In genomic region chr16:33941271-33941781, GRCm38 (mm10) we compare ENCODE assay signal across 9 mouse cellular contexts. TPM values are rescaled to one million over a fixed set of nuclear protein-coding genes. Genes with fewer than 3 reads are reported as not detected.
DNase-seq lines count a peak whose midpoint lies in the region; ATAC-seq and TF ChIP-seq lines count a peak whose summit lies in the region.
"Had no signal": no experiment of that assay in that cellular context is flagged by ENCODE, and none has a peak within 500 bp of the region (broad histone marks: within the 10 kb centered on the region; RNA-seq: fewer than 3 reads in every experiment).

No protein-coding gene starts in this region.

- H3K36me3 ChIP-seq in heart, embryonic 15.5 days = no peaks in the 10 kb centered on the region; the same call in 1 of the 2 replicates

- no peak overlapping the region for H3K4me3 ChIP-seq in embryonic fibroblast, embryonic 13.5 days (ENCODE audit: insufficient read depth, low read length)
- H3K4me3 ChIP-seq in heart, embryonic 15.5 days = no peak overlapping the region

- WGBS in heart, embryonic 15.5 days = 10% methylated on average over 11 of the region's 11 CpGs

- ATAC-seq in heart, embryonic 15.5 days (replicated peaks; ENCODE audit: insufficient number of reproducible peaks, insufficient read depth, low FRiP score, low read depth) = peak; percentile 24

- peak overlapping the region; percentile 14; the same call in 1 of the 2 replicates for H3K4me2 ChIP-seq in heart, embryonic 15.5 days

- no peaks in the 10 kb centered on the region for H3K27me3 ChIP-seq in heart, embryonic 15.5 days

- H3K9me3 ChIP-seq in heart, embryonic 15.5 days (replicated peaks) = no peaks in the 10 kb centered on the region

- peak overlapping the region; percentile 32 for H3K27ac ChIP-seq in embryonic fibroblast, embryonic 13.5 days (ENCODE audit: insufficient read depth, low read length)
- peak overlapping the region; percentile 91 for H3K27ac ChIP-seq in heart, embryonic 15.5 days
- H3K27ac ChIP-seq: macrophage had no signal

- DNase-seq in right cerebral cortex, postnatal 10 days (ENCODE audit: low spot score in 2 of 2) = peak; percentile 72 to 81
- DNase-seq in right cerebral cortex, postnatal 14 days = no peak
- peak; percentile 79 for DNase-seq in kidney, postnatal 14 days
- peak; percentile 82 for DNase-seq in lung, postnatal 10 days
- peak; percentile 24 for DNase-seq in telencephalon, adult 2 months (ENCODE audit: low read depth, low spot score)
- DNase-seq in spleen, postnatal 10 days (ENCODE audit: low spot score in 2 of 2) = no peak

- TF ChIP-seq CTCF in embryonic fibroblast, embryonic 13.5 days (IDR thresholded peaks at IDR 0.05; ENCODE audit: borderline replicate concordance, insufficient read depth, low read length) = no peak

- H3K4me1 ChIP-seq in embryonic fibroblast, embryonic 13.5 days (ENCODE audit: control insufficient read depth, insufficient read depth, low read length) = peaks cover 15% of the 10 kb centered on the region
- H3K4me1 ChIP-seq in heart, embryonic 15.5 days (replicated peaks) = peaks cover 96% of the 10 kb centered on the region

- H3K9ac ChIP-seq in heart, embryonic 15.5 days = peak overlapping the region; percentile 4; the same call in 1 of the 2 replicates

- TF ChIP-seq POLR2A in embryonic fibroblast, embryonic 13.5 days (IDR thresholded peaks at IDR 0.05; ENCODE audit: low read depth, low read length) = no peak

RNA-seq across cellular contexts. Expression of gene Umps, which starts 25.5 kb away (rescaled TPM):
- polyA plus RNA-seq in embryonic fibroblast, embryonic 13.5 days (2011; ENCODE audit: insufficient read length, low read depth, missing spikeins) = 23.3 and 25.5 TPM in 2 replicates
- 23.9 and 30.7 TPM in 2 replicates for polyA plus RNA-seq in heart, embryonic 15.5 days (2015; fragmentation: Nextera tagmentation; extraction: Ambion mirVana)

Comparison
In these comparisons a context has a peak if more than half of its experiments do, and no peak if none do; other contexts are left out.
1. DNase-seq: peak in right cerebral cortex, postnatal 10 days (2 of 2), kidney, postnatal 14 days (single experiment), lung, postnatal 10 days (single experiment) and telencephalon, adult 2 months (single experiment); none in right cerebral cortex, postnatal 14 days (single experiment) and spleen, postnatal 10 days (0 of 2).